ENCODE assay signal across 8 mouse cellular contexts in the genomic region with DNA sequence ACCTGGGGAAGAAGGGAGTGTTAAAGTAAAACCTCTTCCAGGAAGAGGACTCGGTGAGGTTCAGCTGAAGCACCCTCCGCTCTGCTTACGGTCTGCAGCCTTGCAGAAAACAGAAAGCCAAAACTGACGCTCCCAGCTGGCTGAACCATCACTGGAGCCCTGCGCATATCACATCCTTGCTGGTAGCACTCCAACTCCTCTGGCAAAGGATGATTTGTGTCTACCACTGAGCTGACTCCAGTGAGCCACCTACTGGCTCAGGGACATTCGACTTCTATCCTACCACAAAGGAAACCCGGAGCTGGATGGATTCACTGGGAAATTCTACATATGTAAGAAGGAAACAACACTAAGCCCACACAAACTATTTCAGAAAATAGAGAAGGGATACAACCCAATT. TPM values are rescaled to one million over a fixed set of nuclear protein-coding genes. Genes with fewer than 3 reads are reported as not detected.
DNase-seq lines count a peak whose midpoint lies in the region; ATAC-seq lines count a peak whose summit lies in the region.

No protein-coding gene starts in this region.

- no peaks in the 10 kb centered on the region for H3K9me3 ChIP-seq in forebrain, embryonic 12.5 days

- no peaks in the 10 kb centered on the region for H3K4me1 ChIP-seq in forebrain, embryonic 12.5 days

- no peak overlapping the region for H3K27ac ChIP-seq in forebrain, embryonic 12.5 days

- intact Hi-C loops in left cerebral cortex, postnatal 14 days (cut with DNase I), result no loop called here

- 79% methylated on average over 7 of the region's 7 CpGs for WGBS in forebrain, embryonic 12.5 days

- H3K36me3 ChIP-seq in forebrain, embryonic 12.5 days (replicated peaks), result peaks cover 53% of the 10 kb centered on the region

- DNase-seq in adrenal gland, adult 2 months, result peak; percentile 52
- DNase-seq in adrenal gland, adult 18-20 months (ENCODE audit: low spot score in 2 of 2), result no peak
- peak; percentile 15 for DNase-seq in urinary bladder, postnatal 14 days (ENCODE audit: low spot score)
- no peak for DNase-seq in urinary bladder, adult 2 months (ENCODE audit: low spot score)
- DNase-seq in gastrocnemius, postnatal 25 days, result peak; percentile 58
- peak; percentile 55 to 62 for DNase-seq in left cerebral cortex, postnatal 14 days (ENCODE audit: low spot score in 2 of 2)
- no peak for DNase-seq in thymus, postnatal 14 days

- ATAC-seq in forebrain, embryonic 12.5 days (ENCODE audit: low FRiP score), result no peak

- H3K4me2 ChIP-seq in forebrain, embryonic 12.5 days, result no peak overlapping the region

- no peaks in the 10 kb centered on the region for H3K27me3 ChIP-seq in forebrain, embryonic 12.5 days

- H3K4me3 ChIP-seq in forebrain, embryonic 12.5 days (replicated peaks), result no peak overlapping the region

- no peak overlapping the region for H3K9ac ChIP-seq in forebrain, embryonic 12.5 days

RNA-seq across cellular contexts. Expression of gene Gosr1, which starts 18.8 kb away (rescaled TPM):
- 10 to 100 TPM; 64.1 to 99.6 TPM for total RNA-seq in adrenal gland, adult 2 months (2021)
- 14.4 and 18.4 TPM in 2 replicates for polyA plus RNA-seq in adrenal gland, adult 2 months (2012; rRNA removed)
- 10 to 100 TPM; 64.3 to 69.6 TPM for total RNA-seq in adrenal gland, adult 18-20 months (2021)
- 22.4 and 24.0 TPM in 2 replicates for polyA plus RNA-seq in urinary bladder, adult 2 months (2012; rRNA removed)
- 10 to 100 TPM; 17.6 to 18.6 TPM for total RNA-seq in gastrocnemius, postnatal 25 days (2021)
- total RNA-seq in left cerebral cortex, postnatal 14 days (2021), result 10 to 100 TPM; 43.2 to 46.4 TPM
- 29.7 and 31.9 TPM in 2 replicates for polyA plus RNA-seq in forebrain, embryonic 12.5 days (2016; fragmentation: Nextera tagmentation; extraction: Ambion mirVana)

Comparison
In these comparisons a context has a peak if more than half of its experiments do, and no peak if none do; other contexts are left out.
1. DNase-seq: peak in adrenal gland, adult 2 months (single experiment), urinary bladder, postnatal 14 days (single experiment), gastrocnemius, postnatal 25 days (single experiment) and left cerebral cortex, postnatal 14 days (2 of 2); none in adrenal gland, adult 18-20 months (0 of 2), urinary bladder, adult 2 months (single experiment) and thymus, postnatal 14 days (single experiment).